Mouse (Mus musculus) kidney, adult 2 months (tissue): ENCODE measurements at regions not wholly inside any gene's neighbourhood (a gene's known extent, or its start where the extent isn't known, plus 50 kb on each side); places are given as distances from the start of the nearest gene placed in this dataset.

Experiments used
- CTCF ChIP-seq: fragments of 200-500 bp; conservative IDR thresholded peaks from 2 replicates; pipeline ENCODE4 v1.5.1; 2011; ENCODE audit warnings: low read depth, mild to moderate bottlenecking, control low read depth, low read length, moderate library complexity, mixed read lengths; ENCODE audit not compliant: insufficient read depth, insufficient read length
- POLR2A ChIP-seq: fragments of 200-500 bp; IDR thresholded peaks from one replicate; pipeline ENCODE4 v1.6.1; 2011; ENCODE audit warnings: low read depth, low read length, control low read depth

DNA sequence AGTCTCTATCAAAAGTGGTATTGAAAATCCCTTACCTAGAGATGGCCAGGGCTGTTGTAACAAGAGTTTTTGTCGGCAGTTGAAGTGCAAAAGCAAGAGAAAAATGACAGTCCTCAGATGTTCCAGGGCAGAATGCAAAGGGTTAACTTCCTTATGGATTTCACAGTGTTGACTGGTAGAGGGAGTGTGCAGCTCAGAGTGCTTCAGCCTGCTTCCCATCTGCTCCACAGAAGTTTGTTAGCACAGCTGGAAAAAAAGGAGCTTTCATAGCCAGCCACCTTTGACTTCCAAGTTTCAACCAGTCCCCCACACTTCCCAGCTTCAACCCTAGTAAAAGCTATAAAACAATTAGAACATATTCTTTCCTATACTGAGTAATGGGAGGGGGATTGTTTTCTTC, 1098.9 kb downstream of the Slc22a22 start:
- no peak for TF ChIP-seq POLR2A
- no peak for TF ChIP-seq CTCF
